Mouse (Mus musculus) hindbrain, embryonic 11.5 days (tissue): ENCODE measurements around the gene Syde2. TPM values are rescaled to one million over a fixed set of nuclear protein-coding genes. Genes with fewer than 3 reads are reported as not detected.
"Not testable (repeated sequence)": the region's sequence is repeated elsewhere in the genome, so short reads cannot be mapped to it uniquely, and the experiment has no call there.

Experiments
- ATAC-seq: fragments of 200-750 bp; cut with Nextera tagmentation; 2 replicates; pipeline ENCODE4 v1.8.0; 2017; ENCODE audit warnings: mild to moderate bottlenecking, moderate TSS enrichment, moderate library complexity; ENCODE audit not compliant: low FRiP score
- DNase-seq: peaks from one replicate; pipeline ENCODE4 v3.0.0-alpha.2; 2015; ENCODE audit warnings: low spot score
- H3K27ac ChIP-seq: fragments of 300-500 bp; sonication (generic); 2 replicates; pipeline ENCODE4 v1.5.1; 2014; ENCODE audit warnings: mild to moderate bottlenecking, low read depth, low read length
- H3K27me3 ChIP-seq: fragments of 300-500 bp; sonication (generic); 2 replicates; pipeline ENCODE4 v1.6.1; 2014; ENCODE audit warnings: mild to moderate bottlenecking, low read length, moderate library complexity, mixed read lengths; ENCODE audit not compliant: control insufficient read depth, insufficient read depth
- H3K36me3 ChIP-seq: fragments of 300-500 bp; sonication (generic); 2 replicates; pipeline ENCODE4 v1.6.1; 2014; ENCODE audit warnings: mild to moderate bottlenecking, low read length, moderate library complexity, mixed read lengths; ENCODE audit not compliant: control insufficient read depth, insufficient read depth
- H3K4me1 ChIP-seq: fragments of 300-500 bp; sonication (generic); replicated peaks from 2 replicates; pipeline ENCODE4 v1.6.1; 2014; ENCODE audit warnings: low read length, mixed read lengths; ENCODE audit not compliant: control insufficient read depth, insufficient read depth
- H3K4me2 ChIP-seq: fragments of 300-500 bp; sonication (generic); replicated peaks from 2 replicates; pipeline ENCODE4 v1.6.1; 2014; ENCODE audit warnings: mild to moderate bottlenecking, low read depth, low read length
- H3K4me3 ChIP-seq: fragments of 300-500 bp; sonication (generic); 2 replicates; pipeline ENCODE4 v1.5.1; 2014; ENCODE audit warnings: low read depth, low read length
- H3K9ac ChIP-seq: fragments of 300-500 bp; sonication (generic); 2 replicates; pipeline ENCODE4 v1.6.1; 2014; ENCODE audit warnings: low read depth, low read length
- H3K9me3 ChIP-seq: fragments of 300-500 bp; sonication (generic); 2 replicates; pipeline ENCODE4 v1.6.1; 2016; ENCODE audit warnings: low read length; ENCODE audit not compliant: control insufficient read depth
- WGBS: fragments of 180-500 bp; shearing (Covaris S2); extraction: QIAGEN DNeasy Blood & Tissue Kit; methylation state at CpG from one replicate; pipeline ENCODE4 v1.1.7; 2014; 5-methylcytosine and 5-hydroxymethylcytosine counted together
- polyA plus RNA-seq: library from polyadenylated mRNA; unstranded; fragments of >200 nt; fragmentation: Nextera tagmentation; extraction: Ambion mirVana; gene quantifications from 2 replicates; pipeline ENCODE4 v1.2.1, GENCODE M21; 2014

Syde2 gene
- polyA plus RNA-seq, 1 experiment from 2014 or later, result 1.5 TPM

DNA sequence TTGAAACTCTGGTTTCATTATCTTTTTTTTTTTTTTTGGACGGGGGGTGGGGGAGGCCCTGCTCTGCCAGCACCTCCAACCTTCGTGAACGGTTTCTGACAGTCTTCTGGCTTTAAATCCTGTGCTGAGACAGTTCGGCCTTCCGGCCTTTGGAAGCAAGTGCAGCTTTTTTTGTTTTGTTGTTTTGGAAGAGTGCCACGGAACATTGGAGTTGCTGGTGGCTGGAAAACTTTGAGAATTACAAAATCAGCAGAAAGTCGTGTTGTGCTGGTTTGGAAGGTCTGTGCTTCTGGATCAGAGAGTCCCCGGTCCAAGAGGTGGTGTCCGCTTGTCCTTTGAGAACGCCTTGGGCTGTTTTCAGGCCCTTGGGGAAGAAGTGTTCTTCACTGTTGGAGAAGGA is 5.1 kb downstream of the Syde2 start:
- H3K4me1 ChIP-seq, result peaks cover 5% of the 10 kb centered on the region; the same call in 1 of the 2 replicates
- H3K4me3 ChIP-seq, result no peak overlapping the region
- H3K9ac ChIP-seq, result no peak overlapping the region
- no peak overlapping the region for H3K27ac ChIP-seq
- H3K4me2 ChIP-seq, result no peak overlapping the region
- DNase-seq (no peak), ATAC-seq (no peak)
- H3K36me3 ChIP-seq, result no peaks in the 10 kb centered on the region
- 92% methylated on average over 10 of the region's 10 CpGs for WGBS
- no peaks in the 10 kb centered on the region for H3K9me3 ChIP-seq
- H3K27me3 ChIP-seq, result peaks cover 13% of the 10 kb centered on the region

DNA sequence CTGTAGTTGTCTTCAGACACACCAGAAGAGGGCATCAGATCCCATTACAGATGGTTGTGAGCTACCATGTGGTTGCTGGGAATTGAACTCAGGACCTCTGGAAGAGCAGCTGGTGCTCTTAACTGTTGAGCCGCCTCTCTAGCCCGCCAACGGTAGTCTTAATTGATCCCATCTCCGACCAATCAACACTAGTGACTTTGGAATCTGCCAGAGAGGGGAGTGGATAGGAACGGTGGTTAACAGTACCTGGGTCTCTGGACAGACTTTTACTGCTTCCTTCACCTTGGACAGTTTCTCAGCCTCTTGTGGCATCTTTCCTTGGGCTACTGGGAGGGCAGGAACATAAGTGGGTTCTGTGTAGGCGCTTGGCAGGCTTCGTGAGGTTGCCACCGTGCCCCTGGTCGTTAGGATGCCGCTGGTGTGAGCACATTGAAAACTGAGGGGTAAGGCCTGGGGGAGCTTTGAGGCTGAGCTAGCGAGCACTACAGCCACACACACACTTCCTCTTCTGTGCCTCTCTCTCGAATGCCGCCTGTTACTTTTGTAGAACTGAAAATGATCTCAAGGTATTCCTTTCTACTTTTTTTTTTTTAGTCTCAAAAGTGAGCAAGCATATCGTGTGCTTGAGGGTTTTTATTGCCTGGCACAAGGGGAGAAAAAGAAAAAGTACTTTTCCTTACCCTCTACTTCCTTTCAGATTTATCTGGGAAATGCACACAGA is 6.0 kb downstream of the Syde2 start:
- H3K27me3 ChIP-seq, result peaks cover 6% of the 10 kb centered on the region
- no peak for ATAC-seq
- DNase-seq, result no peak
- 88% methylated on average over 14 of the region's 14 CpGs for WGBS
- peaks cover 3% of the 10 kb centered on the region; the same call in 1 of the 2 replicates for H3K4me1 ChIP-seq
- H3K4me3 ChIP-seq, result no peak overlapping the region
- H3K9me3 ChIP-seq, result no peaks in the 10 kb centered on the region
- no peaks in the 10 kb centered on the region for H3K36me3 ChIP-seq
- no peak overlapping the region for H3K9ac ChIP-seq
- H3K4me2 ChIP-seq, result no peak overlapping the region
- H3K27ac ChIP-seq, result no peak overlapping the region

DNA sequence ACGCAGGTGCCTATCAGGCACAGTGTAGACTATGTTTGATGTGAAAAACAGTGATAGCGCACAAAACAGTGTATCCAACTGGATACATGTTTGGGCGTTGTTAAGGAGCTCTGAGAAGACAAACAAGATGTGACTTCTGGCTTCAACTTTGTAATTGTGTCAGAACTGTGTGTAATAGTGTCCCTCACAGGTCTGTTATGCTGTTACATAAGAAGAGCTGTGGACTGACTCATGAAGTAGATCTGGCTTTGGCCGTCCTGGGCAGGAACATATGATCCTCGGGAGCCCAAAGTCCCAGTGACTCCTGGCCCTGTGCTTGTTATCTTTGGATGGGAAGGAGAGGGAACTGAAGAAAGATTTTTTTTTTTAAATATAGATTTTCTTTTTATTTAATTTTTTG is 7.8 kb downstream of the Syde2 start:
- ATAC-seq (no peak), DNase-seq (no peak)
- WGBS, result 90% methylated on average over 5 of the region's 5 CpGs
- no peak overlapping the region for H3K27ac ChIP-seq
- H3K4me3 ChIP-seq, result no peak overlapping the region
- no peak overlapping the region for H3K9ac ChIP-seq
- H3K4me1 ChIP-seq, result no peaks in the 10 kb centered on the region
- no peaks in the 10 kb centered on the region for H3K36me3 ChIP-seq
- H3K9me3 ChIP-seq, result no peaks in the 10 kb centered on the region
- no peaks in the 10 kb centered on the region for H3K27me3 ChIP-seq
- H3K4me2 ChIP-seq, result no peak overlapping the region

- WGBS, result 86% methylated on average over 4 of the region's 5 CpGs
- not testable (repeated sequence) for H3K4me2 ChIP-seq, H3K27ac ChIP-seq, H3K4me3 ChIP-seq, ATAC-seq, H3K9ac ChIP-seq, H3K9me3 ChIP-seq, H3K36me3 ChIP-seq, DNase-seq, H3K27me3 ChIP-seq, H3K4me1 ChIP-seq
These were observed 8.9 kb downstream of the Syde2 start for GRCm38 (mm10) chr3:145996539-145996938.

GRCm38 (mm10) chr3:146004347-146005051 is 16.8 kb downstream of the Syde2 start:
- 93% methylated on average over 14 of the region's 14 CpGs for WGBS

DNA sequence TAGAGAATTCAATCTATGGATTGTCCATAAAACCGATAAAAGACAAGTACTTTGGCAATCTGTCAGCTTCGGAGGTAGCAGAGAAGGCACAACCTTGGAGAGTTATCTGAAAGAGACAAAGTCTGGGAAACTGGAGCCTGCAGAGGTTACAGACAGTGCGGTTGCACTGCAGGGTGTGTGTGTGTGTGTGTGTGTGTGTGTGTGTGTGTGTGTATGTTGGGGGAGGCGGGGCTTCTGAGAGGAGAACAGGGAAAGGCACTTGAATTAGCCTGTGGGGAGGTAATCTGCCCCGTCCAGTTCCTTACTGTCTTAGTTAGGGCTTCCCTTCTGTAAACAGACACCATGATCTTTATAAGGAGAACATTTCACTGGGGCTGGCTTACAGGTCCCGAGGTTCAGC is 20.2 kb downstream of the Syde2 start:
- WGBS, result 87% methylated on average over 6 of the region's 6 CpGs
- H3K27me3 ChIP-seq, result no peaks in the 10 kb centered on the region
- no peak overlapping the region for H3K27ac ChIP-seq
- no peak overlapping the region for H3K9ac ChIP-seq
- no peak overlapping the region for H3K4me3 ChIP-seq
- no peaks in the 10 kb centered on the region for H3K36me3 ChIP-seq
- no peaks in the 10 kb centered on the region for H3K9me3 ChIP-seq
- ATAC-seq, result no peak
- no peak for DNase-seq
- no peaks in the 10 kb centered on the region for H3K4me1 ChIP-seq
- H3K4me2 ChIP-seq, result no peak overlapping the region

More at GRCm38 (mm10) chr3:146004347-146005051, 16.8 kb downstream of the Syde2 start:
- DNase-seq (no peak), ATAC-seq (no peak)
- Histone ChIP-seq H3K9me3 (no peaks in the 10 kb centered on the region), H3K4me3 (no peak overlapping the region), H3K4me2 (no peak overlapping the region), H3K27ac (no peak overlapping the region), H3K9ac (no peak overlapping the region), H3K4me1 (no peaks in the 10 kb centered on the region), H3K36me3 (no peaks in the 10 kb centered on the region), H3K27me3 (no peaks in the 10 kb centered on the region)

GRCm38 (mm10) chr3:146009859-146010645 is 22.4 kb downstream of the Syde2 start:
- H3K4me3 ChIP-seq, result no peak overlapping the region
- H3K4me1 ChIP-seq, result no peaks in the 10 kb centered on the region
- H3K4me2 ChIP-seq, result no peak overlapping the region
- 74% methylated on average over 20 of the region's 20 CpGs for WGBS
- no peak overlapping the region for H3K9ac ChIP-seq
- no peaks in the 10 kb centered on the region for H3K9me3 ChIP-seq
- DNase-seq (no peak), ATAC-seq (no peak)
- no peaks in the 10 kb centered on the region for H3K36me3 ChIP-seq
- no peak overlapping the region for H3K27ac ChIP-seq
- H3K27me3 ChIP-seq, result no peaks in the 10 kb centered on the region

DNA sequence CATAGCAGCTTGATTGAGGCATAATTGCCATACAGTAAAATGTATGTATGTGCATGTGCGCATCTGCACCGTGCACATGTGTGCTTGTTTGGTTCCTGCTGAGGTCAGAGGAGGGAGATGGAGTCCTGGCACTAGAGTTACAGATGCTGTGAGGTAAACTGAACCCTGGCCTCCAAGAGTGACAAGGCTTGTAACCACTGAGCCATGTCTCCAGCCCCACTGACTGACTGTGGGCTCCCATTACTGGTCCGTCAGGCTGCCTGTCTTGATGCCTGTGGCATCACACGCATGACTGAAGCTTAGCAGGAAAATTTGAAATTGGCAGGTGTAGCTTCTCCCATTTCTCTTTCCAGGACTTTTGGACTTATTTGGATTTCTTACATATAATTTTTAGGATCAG is 23.1 kb downstream of the Syde2 start:
- 78% methylated on average over 4 of the region's 4 CpGs for WGBS
- no peaks in the 10 kb centered on the region for H3K27me3 ChIP-seq
- no peak overlapping the region for H3K27ac ChIP-seq
- no peaks in the 10 kb centered on the region for H3K36me3 ChIP-seq
- DNase-seq, result no peak
- H3K4me2 ChIP-seq, result no peak overlapping the region
- H3K9ac ChIP-seq, result no peak overlapping the region
- H3K4me3 ChIP-seq, result no peak overlapping the region
- no peaks in the 10 kb centered on the region for H3K4me1 ChIP-seq
- H3K9me3 ChIP-seq, result no peaks in the 10 kb centered on the region
- no peak for ATAC-seq
